Mouse (Mus musculus): ENCODE measurements at regions not wholly inside any gene's neighbourhood (a gene's known extent, or its start where the extent isn't known, plus 50 kb on each side); places are given as distances from the start of the nearest gene placed in this dataset.
A peak's percentile ranks its signal among the peaks of the same experiment; 100 is the strongest.
"Not testable (repeated sequence)": the region's sequence is repeated elsewhere in the genome, so short reads cannot be mapped to it uniquely, and the experiment has no call there.

DNA sequence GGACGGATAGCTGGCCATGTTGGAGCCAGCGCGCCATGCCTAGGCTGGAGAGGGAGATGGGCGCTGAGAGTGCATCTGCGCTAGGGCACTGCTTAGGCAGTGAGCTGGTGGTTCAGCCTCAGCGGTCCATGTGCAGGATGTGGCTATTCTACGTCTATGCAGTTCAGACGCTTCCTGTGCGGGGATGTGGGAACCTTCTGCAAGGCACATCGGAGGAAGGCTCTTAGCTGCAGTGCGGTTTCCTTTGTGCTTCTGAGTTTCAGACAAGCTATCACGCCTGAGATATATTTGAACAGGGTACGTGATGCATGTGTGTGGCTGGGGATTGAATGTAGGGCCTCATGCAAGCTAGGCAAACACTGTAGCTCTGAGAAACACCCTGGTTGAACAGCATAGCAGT, 54.4 kb upstream of the Lrpprc start:
- no peak for DNase-seq

DNA sequence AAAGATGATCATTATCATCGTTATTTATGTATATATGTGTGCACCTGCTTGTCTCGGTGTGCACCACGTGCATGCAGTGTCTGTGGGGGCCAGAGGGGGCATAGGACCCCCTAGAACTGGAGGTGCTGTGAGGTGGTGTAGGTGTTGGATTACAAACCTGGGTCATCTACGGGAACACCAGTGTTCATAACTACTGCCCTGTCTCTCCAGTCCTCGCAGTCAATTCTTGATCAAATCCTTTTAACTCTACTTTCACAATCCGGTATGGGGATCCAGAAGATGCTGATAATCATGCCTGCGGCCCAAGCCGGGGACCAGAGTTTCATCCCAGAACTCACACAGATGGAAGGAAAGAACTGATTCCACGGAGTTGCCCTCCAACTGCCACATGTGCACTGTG, 55.6 kb upstream of the Lrpprc start:
- DNase-seq = no peak

DNA sequence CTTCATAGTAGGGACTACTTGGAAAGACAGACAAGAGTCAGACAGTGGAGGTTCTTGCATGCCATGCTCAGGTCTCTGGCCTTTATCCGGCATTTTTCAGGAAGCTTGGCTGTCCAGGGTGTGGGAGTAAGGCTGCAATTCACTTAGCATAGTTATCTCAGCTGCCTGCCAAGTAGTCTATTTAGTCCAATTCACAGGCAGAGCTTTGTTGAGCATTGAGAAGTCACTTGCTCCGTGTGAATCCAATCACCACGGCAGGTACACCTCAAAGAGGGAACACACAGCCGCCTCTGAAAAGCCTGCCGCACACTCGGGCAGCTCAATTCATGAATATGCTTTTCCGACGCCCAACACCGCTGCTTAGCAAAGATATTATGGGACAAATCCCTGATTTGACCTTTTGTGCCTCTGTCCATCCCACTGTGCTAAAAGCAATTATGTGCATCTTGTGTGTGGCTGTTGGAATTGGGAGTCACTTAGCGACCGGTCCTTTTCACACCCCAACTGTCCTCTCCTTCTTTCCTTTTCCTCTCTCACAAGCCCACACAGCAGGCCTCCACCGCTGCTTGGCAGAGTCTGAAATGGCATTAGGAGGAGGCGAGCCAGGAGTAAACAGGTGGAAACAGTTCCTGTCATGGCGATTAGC, 57.9 kb upstream of the Lrpprc start:
- DNase-seq = no peak

DNA sequence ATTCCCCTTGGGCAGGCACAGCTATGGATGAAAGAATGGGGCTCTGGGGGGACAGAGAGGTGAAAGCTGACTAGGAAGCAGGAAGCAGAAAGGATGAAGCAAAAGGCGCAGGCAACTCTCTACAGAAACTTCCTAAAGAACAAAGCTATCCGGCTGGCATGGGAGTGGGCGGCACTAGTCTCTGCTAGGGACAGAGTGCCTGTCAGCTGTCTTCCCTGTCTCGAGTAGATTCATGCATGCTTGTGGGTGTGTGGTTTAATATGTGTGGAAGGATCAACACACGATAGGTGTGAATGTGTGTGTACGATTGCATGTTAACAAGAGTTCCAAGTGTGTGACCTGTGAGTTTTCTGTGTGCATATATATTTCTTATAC, 58.4 kb upstream of the Lrpprc start:
- no peak for DNase-seq

DNA sequence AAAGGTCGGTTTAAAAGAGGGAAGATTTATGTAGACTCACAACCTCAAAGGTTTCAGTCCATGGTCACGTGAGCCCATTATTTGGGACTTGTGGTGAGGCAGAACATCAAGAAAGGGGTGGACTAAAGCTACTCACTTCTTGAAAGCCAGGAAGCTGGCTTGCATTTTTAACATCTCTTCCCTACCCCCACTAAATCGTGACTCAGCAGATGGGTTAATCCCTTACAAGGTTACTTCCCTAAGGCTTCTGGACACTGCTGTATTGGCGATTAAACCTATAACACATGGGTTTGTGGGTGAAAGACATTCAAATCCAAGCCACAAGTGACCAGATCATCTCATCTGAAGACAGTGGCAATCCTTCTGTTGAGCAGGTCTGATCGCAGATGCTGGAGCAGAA, 59.9 kb upstream of the Lrpprc start:
- no peak for DNase-seq

DNA sequence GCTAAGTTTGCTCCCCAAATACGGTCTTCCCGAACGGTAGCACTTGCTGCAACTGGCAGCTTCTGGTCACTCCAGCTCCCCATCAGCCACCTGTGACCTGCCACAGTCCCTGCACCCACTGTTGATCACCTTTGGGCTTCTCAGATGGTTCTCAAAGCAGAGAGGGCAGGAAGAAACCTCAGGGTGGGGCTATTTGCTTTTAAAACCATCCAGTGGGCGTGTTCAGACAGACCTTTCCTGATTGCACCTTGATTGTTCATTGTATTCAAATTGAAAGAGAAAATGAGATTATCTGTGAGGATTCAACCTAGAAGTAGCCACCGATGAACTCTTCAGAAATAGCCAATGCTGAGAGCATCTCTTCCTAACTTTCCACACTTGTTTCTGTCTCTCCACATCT, 60.3 kb upstream of the Lrpprc start:
- DNase-seq = no peak

DNA sequence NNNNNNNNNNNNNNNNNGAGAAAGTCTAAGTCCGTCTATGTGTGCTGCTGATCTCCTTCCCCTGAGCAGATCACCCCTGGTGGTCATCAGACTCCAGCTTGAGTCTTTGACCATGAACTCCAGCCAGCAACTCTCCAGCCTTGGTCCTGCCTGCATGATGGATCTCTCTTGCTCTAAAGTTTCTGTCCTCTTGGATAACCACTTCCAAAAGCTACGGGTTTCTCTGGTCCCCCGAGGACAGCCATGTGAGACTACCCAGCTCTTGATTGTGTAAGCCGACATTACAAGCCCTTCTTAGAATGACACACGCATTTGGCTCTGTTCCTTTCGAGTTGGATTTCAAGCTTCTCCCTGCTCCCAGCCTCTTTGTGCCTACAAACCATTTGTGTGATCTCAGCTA, 66.4 kb upstream of the Lrpprc start:
- DNase-seq = no peak

DNA sequence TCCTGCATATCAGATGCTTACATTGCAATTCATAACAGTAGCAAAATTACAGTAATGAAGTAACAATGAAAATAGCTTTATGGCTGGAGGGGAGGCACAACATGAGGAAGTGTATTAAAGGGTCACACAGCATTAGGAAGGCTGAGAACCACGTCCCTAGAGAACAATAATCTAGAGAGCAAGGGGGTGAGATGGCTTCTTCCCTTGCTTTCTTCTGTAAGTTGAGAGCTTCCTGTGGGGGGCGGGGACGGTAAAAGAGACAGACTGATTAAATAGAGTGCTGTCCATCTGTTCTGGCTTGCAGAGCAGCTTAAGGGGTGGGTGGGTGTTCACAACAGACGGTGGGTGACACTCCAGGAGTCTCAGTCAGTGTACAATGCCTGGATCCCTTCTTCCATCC, 68.2 kb upstream of the Lrpprc start:
- DNase-seq = no peak

DNA sequence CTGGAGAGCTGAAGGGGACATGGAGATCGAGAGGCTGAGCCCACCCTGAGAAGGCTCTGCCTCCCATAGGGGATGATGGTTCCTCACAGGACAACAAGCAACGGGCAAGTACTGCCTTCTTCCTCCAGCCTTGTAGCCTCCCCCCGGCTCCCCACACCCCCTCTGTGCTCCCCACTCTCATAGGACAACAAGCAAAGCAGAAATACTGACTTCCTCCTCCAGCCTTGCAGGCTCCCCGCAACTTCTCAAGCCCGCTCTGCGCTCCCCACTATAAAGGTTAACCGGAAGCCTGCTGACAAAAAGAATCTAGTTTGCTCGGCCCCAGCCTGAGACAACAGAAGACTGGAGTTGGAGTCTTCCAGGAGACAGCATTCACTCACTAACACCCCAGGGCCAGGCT, 69.3 kb upstream of the Lrpprc start:
- no peak for DNase-seq

DNA sequence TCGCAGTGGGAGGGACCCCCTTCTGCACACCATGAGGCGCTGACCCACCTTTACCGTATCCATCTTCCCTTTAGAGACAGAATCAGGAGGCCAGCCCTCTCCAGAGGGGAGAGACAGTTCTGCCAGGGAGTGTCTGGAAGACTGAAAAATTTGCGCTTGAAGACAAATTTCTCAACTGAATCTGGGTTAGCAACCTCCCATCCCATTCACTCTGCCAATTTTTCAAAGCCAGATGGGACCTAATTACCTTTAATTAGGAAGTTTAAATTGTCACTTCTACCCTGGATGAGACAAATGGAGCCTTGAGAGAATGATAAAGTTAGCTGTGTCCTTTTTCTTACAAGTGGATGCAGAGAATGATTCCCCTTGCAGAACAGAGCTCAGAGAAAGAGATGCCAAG, 70.2 kb upstream of the Lrpprc start:
- DNase-seq = no peak

DNA sequence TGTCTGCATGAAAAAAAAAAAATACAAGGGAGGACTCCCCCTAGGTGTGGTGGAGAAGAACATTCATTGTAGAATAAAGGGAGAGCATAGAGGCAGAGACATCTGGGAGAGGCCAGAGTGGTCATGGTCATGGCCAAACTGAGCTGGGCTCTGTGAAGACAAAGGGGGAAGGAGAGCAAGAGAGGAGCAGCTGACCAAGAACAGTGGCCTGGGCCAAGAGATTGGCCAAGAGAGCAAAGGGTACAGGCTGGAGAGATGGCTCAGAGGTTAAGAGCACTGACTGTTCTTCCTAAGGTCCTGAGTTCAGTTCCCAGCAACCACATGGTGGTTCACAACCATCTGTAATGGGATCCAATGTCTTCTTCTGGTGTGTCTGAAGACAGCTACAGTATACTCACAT, 73.6 kb upstream of the Lrpprc start:
- not testable (repeated sequence) for DNase-seq

DNA sequence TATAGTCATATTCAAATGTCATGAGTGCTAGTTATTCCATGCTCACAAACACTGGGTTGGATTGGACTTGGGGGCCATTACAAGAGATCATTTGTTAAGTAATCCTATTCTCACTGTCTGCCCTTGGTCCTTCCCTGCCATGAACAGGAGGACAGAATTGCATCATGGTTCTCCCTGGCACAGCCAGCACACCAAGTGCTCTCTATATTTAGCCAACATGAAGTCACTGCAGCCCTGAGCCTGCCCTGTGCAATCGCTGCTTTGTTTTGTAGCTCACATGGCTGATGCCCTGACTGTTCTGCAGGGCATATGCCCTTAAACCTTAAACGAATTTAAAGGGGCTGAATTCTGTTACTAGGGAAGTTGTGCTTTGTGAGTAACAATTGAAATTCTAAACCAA, 74.6 kb upstream of the Lrpprc start:
- peak; percentile 69 to 75 for DNase-seq

DNA sequence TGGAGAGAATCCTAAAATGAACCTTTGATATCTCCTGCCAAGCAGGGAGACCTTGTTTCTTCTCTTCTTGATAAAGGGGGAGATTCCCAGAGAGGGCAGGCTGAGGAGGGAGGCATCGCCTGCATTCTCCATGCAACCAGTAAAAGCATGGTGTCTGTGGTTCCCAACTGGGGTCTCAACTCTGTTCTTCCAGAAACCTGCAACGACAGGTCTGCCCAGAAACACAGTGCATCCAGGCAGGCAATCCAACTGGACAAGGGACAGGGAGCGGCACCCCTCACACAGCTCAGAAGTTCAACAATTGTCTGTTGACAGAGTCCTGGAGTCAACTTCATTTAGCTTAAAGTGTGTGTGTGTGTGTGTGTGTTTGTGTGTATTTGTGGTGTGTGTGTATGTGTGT, 75.0 kb upstream of the Lrpprc start:
- DNase-seq = peak; percentile 47 to 57

DNA sequence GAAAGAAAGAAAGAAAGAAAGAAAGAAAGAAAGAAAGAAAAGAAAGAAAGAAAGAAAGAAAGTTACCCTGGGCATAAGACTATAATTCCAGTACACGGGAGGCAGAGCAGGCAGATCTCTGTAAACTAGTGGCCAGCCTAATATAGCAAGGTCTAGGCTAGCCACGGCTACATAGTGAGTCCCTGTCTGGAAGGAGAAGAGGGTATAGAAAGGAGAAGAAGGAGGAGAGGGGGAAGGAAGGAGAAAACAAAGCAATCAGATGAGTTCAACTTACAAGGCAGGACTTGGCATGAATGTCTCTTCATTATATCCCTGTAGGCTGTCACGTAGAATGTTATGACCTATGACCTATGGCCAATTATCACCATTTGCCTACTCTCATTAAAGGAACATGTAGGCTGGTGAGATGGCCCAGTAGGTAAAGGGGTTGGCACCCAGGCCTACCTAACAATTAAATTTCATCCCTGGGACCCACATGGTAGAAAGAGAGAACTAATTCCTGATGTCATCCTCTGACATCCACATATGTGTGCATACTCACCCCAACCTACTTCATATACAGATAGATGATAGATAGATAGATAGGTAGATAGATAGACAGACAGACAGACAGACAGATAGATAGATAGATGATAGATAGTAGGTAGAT, 78.6 kb upstream of the Lrpprc start:
- DNase-seq = no peak

DNA sequence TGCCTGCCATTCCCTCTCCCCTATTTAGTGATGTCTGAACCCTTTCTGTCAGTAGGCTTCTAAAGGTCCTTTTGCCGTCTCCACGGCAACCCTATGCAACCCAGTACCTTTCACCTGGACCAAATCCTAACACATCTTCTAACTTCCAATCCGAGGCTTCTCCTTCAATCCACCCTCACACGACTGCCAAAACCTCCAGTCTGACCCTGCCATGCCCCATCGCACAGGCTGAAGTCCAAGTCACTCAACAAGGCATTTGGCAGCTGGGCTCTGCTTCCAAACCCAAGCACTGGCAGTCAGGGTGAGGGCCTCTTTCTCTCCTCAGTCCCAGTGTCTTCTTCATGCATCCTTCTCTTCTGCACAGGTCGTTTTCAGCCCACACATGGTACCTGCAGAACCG, 83.0 kb upstream of the Lrpprc start:
- peak; percentile 46 to 55 for DNase-seq

DNA sequence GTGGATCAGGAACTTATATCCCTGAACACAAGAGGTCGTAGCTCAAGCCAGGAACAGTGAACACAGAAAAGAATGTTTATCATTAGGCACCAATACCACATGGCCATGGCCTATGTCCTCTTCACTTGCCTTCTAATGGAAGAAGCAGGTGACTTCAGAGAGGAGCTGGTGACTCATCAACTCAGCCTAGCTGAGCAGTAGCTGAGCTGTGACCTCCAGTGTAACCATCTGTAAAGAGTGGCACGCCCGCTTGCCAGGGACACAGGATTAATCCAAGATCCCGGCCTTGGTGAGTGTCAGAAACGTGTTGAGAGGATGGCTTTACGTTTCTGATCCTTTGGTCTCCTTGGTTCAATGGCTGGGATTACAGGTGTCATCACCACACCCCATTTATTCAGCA, 82.0 kb upstream of the Ppm1b start:
- no peak for DNase-seq

DNA sequence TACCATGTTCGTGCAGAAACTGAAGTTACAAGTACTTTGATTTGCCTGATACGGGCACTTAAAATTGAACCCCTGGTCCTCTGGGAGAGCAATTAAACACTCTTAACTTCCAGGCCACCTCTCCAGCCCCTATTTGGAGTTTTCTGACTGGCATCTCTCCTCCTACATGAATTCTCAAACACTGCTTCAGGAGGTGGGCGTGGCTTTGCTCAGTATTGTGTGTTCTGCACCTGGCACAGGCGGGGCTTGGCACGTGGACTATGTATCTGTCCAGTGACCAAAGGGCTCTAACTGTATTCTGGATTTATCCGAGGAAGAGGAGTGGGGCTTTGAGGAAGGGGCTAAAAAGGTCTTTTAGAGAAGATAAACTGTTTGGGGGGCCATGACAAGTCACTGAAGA, 81.5 kb upstream of the Ppm1b start:
- DNase-seq = no peak

DNA sequence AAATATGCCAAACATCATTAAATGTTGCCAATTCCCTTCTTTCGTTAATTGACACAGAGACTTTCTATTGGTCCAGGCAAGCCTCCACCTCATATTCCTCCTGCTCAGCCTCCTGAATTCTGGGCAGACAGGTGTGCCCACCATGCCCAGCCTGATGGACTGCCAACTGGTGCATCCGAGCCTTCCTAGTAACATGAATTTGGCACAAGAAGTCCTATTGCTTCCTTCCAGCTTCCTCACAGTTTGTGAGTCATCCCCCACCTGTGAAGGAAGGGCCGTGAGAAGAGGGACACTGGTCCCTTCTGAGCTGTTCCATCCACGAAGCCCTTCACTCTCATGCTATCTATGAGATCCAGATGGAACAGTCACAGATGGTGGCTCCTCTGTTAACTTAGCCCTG, 80.5 kb upstream of the Ppm1b start:
- DNase-seq = peak; percentile 68 to 80

DNA sequence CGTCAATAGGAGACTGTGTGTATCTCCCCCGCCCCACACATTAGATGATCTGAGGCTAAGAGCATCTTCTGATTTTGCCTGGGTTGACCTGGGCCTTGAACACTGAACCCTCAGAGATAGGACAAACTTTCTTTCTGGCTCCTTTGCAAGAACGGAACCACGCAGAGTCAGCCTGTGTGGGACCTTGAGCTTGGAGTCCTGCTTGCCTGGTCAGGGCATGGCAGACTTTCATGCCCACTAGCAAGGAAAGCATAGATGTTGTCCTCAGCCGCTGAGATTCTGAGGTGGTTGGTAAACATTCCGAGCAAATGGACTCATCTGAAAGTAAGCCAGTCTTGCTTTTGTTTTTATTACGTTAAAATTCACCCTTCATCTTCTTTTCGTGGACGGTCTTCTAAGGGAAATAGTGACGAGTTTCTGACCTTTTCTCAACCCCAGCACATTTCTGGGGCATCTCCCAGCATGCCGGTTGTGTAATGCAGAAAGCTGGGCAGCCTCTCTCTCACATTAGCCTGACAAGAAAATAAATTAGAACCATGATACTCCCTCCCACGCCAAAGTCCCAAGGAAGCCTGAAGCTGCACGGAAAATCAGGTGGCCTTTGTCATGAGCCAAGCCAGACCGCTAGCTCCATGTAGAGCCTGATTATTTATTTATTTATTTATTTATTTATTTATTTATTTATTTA, 79.2 kb upstream of the Ppm1b start:
- DNase-seq = peak; percentile 57 to 65

DNA sequence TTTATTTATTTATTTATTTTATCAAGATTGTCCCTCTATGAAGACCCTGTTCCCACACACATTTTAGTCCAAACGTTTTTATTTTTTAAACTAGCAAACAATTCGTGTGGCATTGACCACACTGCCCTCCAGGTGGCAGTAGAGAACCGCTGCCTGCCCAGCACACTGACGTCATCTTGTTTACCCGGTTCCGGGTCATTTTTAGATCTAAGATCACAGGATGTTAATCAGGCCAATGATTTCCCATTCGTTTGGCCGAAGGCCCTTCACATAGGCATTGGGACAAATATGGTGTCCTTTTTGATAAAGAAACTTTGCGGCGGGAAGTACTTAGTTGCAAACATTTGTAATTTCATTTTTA, 78.7 kb upstream of the Ppm1b start:
- DNase-seq = peak; percentile 82 to 86

DNA sequence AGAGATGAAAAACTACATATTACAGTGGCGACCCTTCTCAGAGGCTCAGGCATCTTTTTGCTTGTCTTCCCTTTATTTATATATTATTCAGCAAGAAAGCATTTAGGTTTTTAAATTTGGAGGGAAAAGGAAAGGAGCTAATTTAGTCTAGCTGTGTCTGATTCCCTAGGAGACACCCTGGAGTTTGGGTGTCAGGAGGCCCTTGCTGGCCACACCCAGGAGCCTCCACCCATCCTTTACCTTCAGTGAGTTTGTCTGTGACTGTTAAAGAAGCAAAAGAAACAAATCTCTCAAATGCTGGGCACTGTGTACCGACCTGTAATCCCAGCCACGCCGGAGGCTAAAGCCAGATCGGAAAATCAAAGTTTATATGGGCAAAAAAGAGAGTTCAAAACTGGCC, 78.2 kb upstream of the Ppm1b start:
- DNase-seq = no peak

DNA sequence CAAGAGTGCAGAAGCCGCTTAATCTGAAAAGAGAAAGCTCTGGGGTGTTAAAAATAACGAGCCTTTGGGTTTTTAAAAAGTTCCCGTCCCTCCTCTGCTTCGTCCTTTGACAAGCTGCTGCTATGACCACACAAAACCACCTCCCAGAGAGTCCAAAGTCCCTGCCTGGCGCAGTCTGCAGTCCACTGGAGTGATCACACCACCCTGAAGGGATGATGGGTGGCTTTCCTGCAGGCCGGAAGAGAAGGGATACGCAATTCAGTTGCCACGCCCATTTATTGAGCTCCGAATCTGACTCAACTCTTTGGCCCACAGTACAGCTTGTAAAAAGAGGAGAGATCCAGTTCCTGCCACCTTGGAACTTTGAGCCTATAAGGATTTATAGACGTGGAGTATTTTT, 77.4 kb upstream of the Ppm1b start:
- DNase-seq = no peak

DNA sequence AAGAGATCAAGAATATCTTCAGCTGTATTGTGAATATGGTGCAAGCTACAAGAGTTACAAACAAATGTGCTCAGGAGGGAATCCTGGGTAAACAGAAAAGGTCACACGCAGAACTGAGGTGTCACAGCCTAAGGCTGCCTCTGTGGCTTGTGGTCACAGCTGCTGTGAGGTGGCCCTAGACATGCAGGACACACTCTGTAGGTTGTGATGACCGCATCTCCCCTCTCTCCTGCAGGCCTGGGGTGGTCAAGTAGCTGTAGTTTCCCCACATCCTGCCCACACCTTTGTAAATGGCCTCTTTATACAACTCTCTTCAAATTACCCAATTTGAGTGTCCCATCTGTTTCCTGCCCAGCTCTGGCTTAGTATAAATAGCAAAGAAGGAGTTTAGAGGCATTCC, 75.6 kb upstream of the Ppm1b start:
- DNase-seq = no peak

DNA sequence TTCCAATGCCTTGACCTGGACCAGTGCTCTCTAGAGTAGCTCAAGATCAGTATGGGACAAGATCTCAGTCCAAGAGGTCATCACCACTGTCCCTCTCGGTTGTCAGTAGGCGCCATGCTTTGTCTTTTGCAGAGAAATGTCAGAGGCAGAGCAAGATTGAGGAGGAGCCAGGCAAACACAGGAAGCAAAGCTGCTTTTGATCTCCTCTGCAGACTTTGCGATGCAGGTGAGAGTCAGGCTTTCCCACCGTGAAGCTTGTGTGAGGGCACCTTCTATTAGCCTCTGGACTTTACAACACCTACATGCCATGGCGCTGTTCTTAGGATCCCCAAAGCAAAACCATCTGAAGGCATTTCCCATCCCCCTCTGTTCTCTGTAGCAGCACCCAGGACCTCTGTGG, 68.0 kb upstream of the Ppm1b start:
- DNase-seq = no peak
